Mouse (Mus musculus): ENCODE results near the gene Sh3gl1. TPM values are rescaled to one million over a fixed set of nuclear protein-coding genes. Genes with fewer than 3 reads are reported as not detected.

Sh3gl1 gene
- polyA plus RNA-seq, 1 experiment from 2014 or later: 161 TPM

DNA sequence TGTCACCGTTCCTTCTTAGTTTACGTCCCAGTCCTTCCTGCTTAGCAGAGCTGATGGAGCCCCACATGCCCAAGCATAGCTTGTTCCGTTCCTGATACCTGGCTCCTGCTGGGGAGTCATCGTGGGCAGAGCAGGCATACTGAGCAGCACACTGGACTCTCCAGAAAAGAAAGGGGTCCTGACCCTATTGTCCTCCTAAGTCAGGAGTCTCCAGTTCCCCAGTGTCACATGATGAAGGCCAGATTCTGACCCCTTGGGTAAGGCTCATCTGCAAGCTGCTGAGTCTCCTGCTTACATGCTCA lies 13.5 kb downstream of the Sh3gl1 start:
- Histone ChIP-seq H3K4me3 (no peak overlapping the region), H3K27ac (peak overlapping the region; percentile 50), H3K36me3 (peaks cover 84% of the 10 kb centered on the region), H3K4me1 (replicated peaks) (peaks cover 29% of the 10 kb centered on the region), H3K27me3 (ENCODE audit: insufficient read depth, poor library complexity, severe bottlenecking) (no peaks in the 10 kb centered on the region), H3K9me3 (no peaks in the 10 kb centered on the region)
- no peak for DNase-seq (ENCODE audit: low spot score)
- 74% methylated on average over 4 of the region's 4 CpGs for WGBS

DNA sequence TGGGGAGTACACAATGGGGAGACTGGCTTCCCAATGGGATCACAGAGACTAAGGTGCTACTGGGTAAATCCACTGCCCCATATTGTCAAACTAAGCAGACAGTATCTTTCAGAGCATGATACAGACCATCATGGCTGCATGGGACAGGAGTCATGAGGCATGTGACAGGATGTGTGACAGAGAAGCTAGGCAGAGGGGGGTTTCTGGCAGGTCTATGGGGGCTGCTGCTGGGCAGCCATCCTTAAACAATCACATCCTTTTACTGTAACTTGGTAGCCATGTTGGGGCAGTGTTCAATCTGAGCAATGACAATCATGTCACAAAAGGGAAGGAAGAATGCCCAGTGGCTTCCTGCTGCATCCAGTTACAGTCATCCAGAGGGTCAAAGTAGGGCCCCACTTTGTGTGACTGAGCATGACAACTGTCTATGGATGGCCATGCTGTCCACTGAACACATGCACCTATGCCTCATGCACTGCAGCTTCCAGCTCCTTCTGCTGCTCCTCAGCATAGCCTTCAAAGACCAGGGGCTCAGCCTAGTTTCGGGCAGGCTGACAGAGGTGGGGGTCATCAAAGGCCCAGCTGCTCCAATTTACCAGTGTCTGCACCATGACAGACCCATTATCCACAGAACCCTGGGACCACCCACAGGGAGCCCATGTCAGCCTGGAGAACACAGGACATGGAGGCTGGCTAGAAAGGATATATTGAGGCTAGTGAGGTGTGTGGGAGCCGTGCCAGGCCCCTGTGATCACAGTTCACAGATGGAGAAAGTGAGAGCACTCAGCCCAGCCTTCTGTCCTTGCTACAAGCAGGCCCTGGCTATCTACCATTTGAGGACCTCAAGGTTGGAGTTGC lies 14.1 kb downstream of the Sh3gl1 start:
- H3K9me3 ChIP-seq: no peaks in the 10 kb centered on the region
- H3K36me3 ChIP-seq: peaks cover 84% of the 10 kb centered on the region
- no peaks in the 10 kb centered on the region for H3K27me3 ChIP-seq (ENCODE audit: insufficient read depth, poor library complexity, severe bottlenecking)
- peak overlapping the region; percentile 50; the same call in 1 of the 2 replicates for H3K27ac ChIP-seq
- no peak for DNase-seq (ENCODE audit: low spot score)
- H3K4me3 ChIP-seq: no peak overlapping the region
- H3K4me1 ChIP-seq (replicated peaks): peaks cover 29% of the 10 kb centered on the region
- 67% methylated on average over 2 of the region's 2 CpGs for WGBS

DNA sequence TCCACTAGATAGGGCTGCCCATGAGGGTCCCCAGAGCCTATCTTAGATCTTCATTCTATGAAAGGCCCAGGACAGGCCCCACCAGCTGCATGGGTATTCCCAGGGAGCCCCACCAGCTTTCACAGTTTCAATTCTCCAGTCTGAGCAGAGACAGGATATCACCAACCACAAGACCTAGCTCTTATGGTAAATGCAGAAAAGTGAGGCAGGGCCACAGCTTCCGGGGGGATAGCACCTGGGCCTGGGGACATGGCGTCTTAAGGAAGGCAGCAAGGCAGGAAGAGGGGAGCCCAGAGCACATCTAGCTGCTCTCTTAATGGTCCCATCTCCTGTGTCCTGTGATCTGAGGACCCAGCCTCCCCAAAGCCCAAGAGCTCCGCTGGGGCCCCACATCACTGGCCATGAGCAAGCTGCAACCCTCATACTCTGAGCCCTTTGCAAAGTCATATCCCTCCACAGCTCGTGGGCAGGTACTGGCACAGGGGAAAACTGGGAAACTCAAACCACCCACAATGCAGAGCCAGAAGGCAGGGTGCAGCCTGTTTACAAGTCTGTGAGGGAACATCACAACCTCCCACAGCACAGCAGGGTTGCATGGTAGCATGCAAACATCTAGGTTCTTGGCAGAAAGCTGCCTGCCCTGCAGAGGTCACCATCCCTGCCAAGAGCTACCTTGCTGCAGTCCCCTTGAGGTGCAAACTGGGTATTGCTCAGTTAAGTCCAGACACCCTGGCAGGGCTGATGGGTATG lies 15.1 kb downstream of the Sh3gl1 start:
- Histone ChIP-seq H3K27me3 (ENCODE audit: insufficient read depth, poor library complexity, severe bottlenecking) (no peaks in the 10 kb centered on the region), H3K4me3 (no peak overlapping the region), H3K4me1 (replicated peaks) (peaks cover 29% of the 10 kb centered on the region), H3K27ac (0 out of 2 replicates have a peak overlapping the region, but pooled peaks have one; percentile 40), H3K9me3 (no peaks in the 10 kb centered on the region), H3K36me3 (peaks cover 84% of the 10 kb centered on the region)
- no peak for DNase-seq (ENCODE audit: low spot score)
- WGBS: 88% methylated on average over 4 of the region's 4 CpGs

- 94% methylated on average over 6 of the region's 6 CpGs for WGBS
- Histone ChIP-seq H3K4me1 (replicated peaks) (peaks cover 29% of the 10 kb centered on the region), H3K4me3 (no peak overlapping the region), H3K36me3 (peaks cover 87% of the 10 kb centered on the region), H3K9me3 (no peaks in the 10 kb centered on the region), H3K27me3 (ENCODE audit: insufficient read depth, poor library complexity, severe bottlenecking) (no peaks in the 10 kb centered on the region), H3K27ac (no peak overlapping the region)
- DNase-seq (ENCODE audit: low spot score): no peak
These were observed 15.9 kb downstream of the Sh3gl1 start for GRCm38 (mm10) chr17:56020400-56021084.

DNA sequence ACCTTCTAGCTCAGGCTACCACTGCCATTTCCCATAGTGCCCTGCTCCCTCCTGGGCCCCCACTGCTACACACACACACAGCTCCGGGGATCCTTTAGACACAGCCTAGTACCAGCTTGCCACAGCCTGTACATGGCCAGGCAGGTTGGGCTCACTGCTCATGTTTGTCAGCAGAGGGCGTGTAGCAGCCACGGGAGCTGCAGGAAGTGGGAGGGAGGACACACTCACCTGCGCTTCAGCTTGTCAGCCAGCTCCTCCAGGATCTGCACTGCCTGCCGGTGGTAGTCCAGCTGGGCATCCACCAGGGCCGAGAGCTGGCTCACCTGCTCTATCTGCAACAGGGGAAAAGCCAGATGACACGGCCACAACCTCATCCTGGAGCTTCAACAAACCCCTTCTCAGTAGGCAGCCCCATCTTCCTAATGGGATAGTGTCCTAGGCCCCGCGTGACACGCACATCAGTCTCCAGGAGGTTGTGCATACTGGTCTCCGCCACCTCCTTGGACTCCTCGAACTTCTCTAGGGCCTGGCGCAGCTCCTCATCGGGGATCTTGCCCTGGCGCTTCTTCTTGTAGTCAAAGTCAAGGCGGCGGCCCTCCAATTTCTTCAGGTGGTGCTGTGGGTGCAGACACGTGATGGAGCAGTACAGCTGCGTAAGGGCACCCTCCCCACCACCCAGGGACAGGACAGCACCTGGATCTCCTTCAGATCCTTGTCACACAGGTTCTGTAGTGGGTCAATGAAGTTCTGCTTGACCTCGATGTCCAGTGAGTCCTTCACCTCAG lies 17.9 kb downstream of the Sh3gl1 start:
- no peak overlapping the region for H3K4me3 ChIP-seq
- 77% methylated on average over 20 of the region's 20 CpGs for WGBS
- H3K27ac ChIP-seq: no peak overlapping the region
- H3K36me3 ChIP-seq: peaks cover 89% of the 10 kb centered on the region
- no peaks in the 10 kb centered on the region for H3K27me3 ChIP-seq (ENCODE audit: insufficient read depth, poor library complexity, severe bottlenecking)
- H3K9me3 ChIP-seq: no peaks in the 10 kb centered on the region
- peaks cover 22% of the 10 kb centered on the region for H3K4me1 ChIP-seq (replicated peaks)
- no peak for DNase-seq (ENCODE audit: low spot score)

DNA sequence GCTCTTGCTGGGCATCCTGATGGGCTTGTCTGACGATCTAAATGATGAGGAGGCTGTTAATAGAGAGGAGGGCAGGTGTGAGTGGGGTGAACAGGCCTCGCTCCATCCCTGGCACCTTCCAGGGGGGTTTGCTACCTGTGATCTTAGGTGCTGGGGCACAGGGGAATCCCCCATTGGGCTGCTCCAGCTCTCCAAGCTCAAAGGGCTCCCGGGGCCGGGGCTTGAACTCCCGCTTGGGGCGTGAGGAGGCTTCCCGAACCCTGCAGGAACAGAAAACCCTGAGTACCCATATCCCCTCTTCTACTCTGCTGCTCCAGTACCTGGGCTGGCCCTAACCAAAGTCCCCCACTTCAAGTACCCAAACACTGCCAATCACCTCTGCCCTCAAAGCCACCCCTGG lies 18.6 kb downstream of the Sh3gl1 start:
- no peak for DNase-seq (ENCODE audit: low spot score)
- Histone ChIP-seq H3K4me1 (replicated peaks) (peaks cover 16% of the 10 kb centered on the region), H3K9me3 (no peaks in the 10 kb centered on the region), H3K36me3 (peaks cover 91% of the 10 kb centered on the region), H3K27ac (no peak overlapping the region), H3K4me3 (no peak overlapping the region), H3K27me3 (ENCODE audit: insufficient read depth, poor library complexity, severe bottlenecking) (no peaks in the 10 kb centered on the region)
- 88% methylated on average over 7 of the region's 7 CpGs for WGBS

DNA sequence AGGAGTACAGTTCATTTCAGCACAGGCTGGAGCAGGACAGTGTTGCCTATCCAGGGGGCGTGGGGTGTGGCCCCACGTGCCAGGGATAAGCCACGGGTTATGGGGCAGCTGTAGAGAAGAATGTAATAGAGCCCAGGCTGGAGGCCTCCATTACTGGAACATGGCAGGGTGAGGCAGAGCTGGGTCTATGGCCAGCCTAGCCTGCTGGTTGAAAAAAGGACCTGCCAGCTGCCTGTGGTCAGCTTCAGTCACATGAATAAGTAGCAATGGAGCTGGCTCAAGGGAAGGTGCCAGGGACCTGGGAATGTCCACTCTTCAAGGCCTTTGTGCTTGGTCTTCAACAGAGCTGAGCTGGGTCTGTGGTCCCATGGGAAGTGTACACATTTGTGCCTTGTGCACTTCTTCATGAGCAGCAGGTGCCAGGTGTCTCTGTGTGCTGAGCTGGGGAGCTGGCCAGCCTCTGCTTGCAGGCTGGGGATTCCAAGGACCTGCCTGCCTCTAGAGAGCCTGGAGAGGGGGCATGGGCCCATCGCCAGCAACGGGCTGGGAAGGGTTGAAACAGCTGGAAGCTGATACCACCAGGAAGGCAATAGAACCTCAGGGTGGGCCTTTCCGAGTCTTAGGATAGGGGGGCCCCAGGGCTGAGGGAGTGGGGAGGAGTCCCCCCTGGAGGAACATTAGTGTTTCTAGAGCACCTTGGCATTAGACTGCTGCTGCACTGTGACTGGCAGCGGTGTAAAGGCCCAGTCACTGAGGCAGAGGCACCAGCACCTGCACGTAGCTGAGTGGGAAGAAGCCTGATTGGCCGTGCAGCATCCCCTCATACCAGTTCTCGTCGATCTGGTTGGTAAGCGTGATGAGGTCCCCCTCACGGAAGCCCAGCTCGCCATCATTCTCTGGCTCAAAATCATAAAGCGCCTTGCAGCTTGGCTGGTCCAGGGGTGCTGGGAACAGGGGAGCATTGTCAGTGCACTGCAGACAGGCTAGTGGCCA lies 19.3 kb downstream of the Sh3gl1 start:
- peaks cover 8% of the 10 kb centered on the region; the same call in 1 of the 2 replicates for H3K4me1 ChIP-seq (replicated peaks)
- H3K27ac ChIP-seq: no peak overlapping the region
- no peak for DNase-seq (ENCODE audit: low spot score)
- H3K9me3 ChIP-seq: no peaks in the 10 kb centered on the region
- WGBS: 85% methylated on average over 15 of the region's 15 CpGs
- H3K27me3 ChIP-seq (ENCODE audit: insufficient read depth, poor library complexity, severe bottlenecking): no peaks in the 10 kb centered on the region
- peaks cover 91% of the 10 kb centered on the region for H3K36me3 ChIP-seq
- no peak overlapping the region for H3K4me3 ChIP-seq

GRCm38 (mm10) chr17:56016382-56016781 lies 20.1 kb downstream of the Sh3gl1 start:
- Histone ChIP-seq H3K27me3 (ENCODE audit: insufficient read depth, poor library complexity, severe bottlenecking) (no peaks in the 10 kb centered on the region), H3K4me3 (no peak overlapping the region), H3K27ac (no peak overlapping the region), H3K9me3 (no peaks in the 10 kb centered on the region), H3K36me3 (peaks cover 98% of the 10 kb centered on the region), H3K4me1 (replicated peaks) (peaks cover 4% of the 10 kb centered on the region)
- DNase-seq (ENCODE audit: low spot score): no peak
- 85% methylated on average over 8 of the region's 8 CpGs for whole genome bisulfite sequencing

DNA sequence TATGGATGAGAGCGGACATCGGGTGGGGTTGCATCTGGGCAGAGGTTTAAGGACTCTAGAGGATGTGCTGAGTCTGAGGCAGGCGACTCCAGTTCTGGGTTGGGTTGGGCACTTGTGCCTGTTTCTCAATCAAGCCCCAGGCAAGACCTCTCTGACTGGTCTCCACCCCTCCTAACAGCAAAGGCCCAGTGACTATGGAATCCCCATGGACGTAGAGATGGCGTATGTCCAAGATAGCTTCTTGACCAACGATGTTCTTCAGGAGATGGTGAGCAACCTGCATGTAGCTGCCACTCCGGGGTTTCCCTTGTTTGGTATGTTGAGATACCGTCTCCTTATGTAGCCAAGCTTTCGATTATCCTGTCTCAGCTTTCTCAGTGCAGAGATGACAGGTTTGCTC lies 21.1 kb downstream of the Sh3gl1 start:
- WGBS: 94% methylated on average over 9 of the region's 9 CpGs
- no peak overlapping the region for H3K4me3 ChIP-seq
- peaks cover 99% of the 10 kb centered on the region for H3K36me3 ChIP-seq
- H3K27me3 ChIP-seq (ENCODE audit: insufficient read depth, poor library complexity, severe bottlenecking): no peaks in the 10 kb centered on the region
- no peak overlapping the region for H3K27ac ChIP-seq
- no peaks in the 10 kb centered on the region for H3K9me3 ChIP-seq
- peaks cover 14% of the 10 kb centered on the region for H3K4me1 ChIP-seq (replicated peaks)
- DNase-seq (ENCODE audit: low spot score): no peak

DNA sequence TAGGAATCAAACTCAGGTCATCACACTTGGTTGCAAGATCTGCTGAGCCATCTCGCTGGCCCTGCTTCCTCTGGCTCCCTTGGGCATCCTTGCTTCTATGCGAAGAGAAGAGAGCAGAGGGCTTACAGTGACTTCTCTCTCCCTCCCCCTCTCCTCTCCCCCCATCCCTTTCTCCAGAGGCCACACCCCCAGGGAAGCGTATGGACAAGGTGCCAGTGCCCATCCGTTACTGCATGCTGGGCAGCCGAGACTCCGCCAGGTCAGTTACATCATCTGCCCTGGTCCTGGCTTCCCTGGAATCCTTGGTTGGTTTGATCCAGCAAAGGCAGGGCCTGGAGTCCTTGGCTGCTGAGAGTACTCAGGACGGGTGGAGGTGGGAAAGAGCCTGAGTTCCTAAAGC lies 25.0 kb downstream of the Sh3gl1 start:
- Histone ChIP-seq H3K27me3 (ENCODE audit: insufficient read depth, poor library complexity, severe bottlenecking) (no peaks in the 10 kb centered on the region), H3K4me1 (replicated peaks) (peaks cover 44% of the 10 kb centered on the region), H3K9me3 (no peaks in the 10 kb centered on the region), H3K4me3 (no peak overlapping the region), H3K36me3 (peaks cover 61% of the 10 kb centered on the region), H3K27ac (no peak overlapping the region)
- no peak for DNase-seq (ENCODE audit: low spot score)
- WGBS: 91% methylated on average over 7 of the region's 7 CpGs

DNA sequence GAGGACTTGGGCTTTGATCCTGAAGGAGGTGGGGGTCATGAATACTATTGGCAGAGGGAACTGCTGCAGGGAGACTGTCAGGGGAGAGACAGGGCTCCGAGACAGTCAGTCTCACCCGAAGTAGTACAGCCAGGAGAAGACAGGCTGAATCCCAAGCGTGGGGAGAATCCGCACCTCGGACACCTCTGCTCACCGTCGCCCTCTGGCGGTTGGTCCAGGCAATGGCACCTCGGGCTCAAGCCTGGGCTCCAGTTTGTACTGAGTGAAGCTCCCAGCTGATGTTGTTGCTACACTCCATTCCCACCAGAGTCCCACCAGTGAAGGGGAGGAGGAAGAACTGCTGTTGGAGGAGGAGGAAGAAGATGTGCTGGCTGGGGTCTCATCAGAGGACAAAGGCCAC lies 25.8 kb downstream of the Sh3gl1 start:
- Histone ChIP-seq H3K4me3 (peak overlapping the region; percentile 82), H3K36me3 (peaks cover 53% of the 10 kb centered on the region)
- WGBS: 5% methylated on average over 9 of the region's 9 CpGs

More for the DNA sequence above, 25.8 kb downstream of the Sh3gl1 start:
- Histone ChIP-seq H3K4me1 (replicated peaks) (peaks cover 44% of the 10 kb centered on the region), H3K27ac (peak overlapping the region; percentile 94; the same call in 1 of the 2 replicates), H3K27me3 (ENCODE audit: insufficient read depth, poor library complexity, severe bottlenecking) (no peaks in the 10 kb centered on the region), H3K9me3 (no peaks in the 10 kb centered on the region)
- DNase-seq (ENCODE audit: low spot score): peak; percentile 82

Measured in hindbrain, embryonic 10.5 days (tissue).